Mouse (Mus musculus): Measurements from ENCODE around the gene Dis3l2. TPM values are rescaled to one million over a fixed set of nuclear protein-coding genes. Genes with fewer than 3 reads are reported as not detected.

Dis3l2 gene
- total RNA-seq, 1 experiment: 9.6 TPM

GRCm38 (mm10) chr1:86968261-86968964 is 264.8 kb downstream of the Dis3l2 start:
- in situ Hi-C loops (cut with MboI; ENCODE audit: low sequenced_read_pairs in 2 of 2, unreplicated experiment in 2 of 2): no loop called here
- no peak overlapping the region for H3K4me3 ChIP-seq (ENCODE audit: insufficient read depth in 1 of 2, low read depth in 1 of 2, low read length in 2 of 2, poor library complexity in 1 of 2, severe bottlenecking in 1 of 2)
- H3K4me1 ChIP-seq (ENCODE audit: control insufficient read depth in 2 of 2, insufficient read depth in 2 of 2, low read length in 2 of 2, poor library complexity in 1 of 2): no peaks in the 10 kb centered on the region
- H3K9ac ChIP-seq (ENCODE audit: insufficient read depth, low read depth, low read length, poor library complexity, severe bottlenecking): no peak overlapping the region
- no peak for TF ChIP-seq MAFK (IDR thresholded peaks at IDR 0.05; ENCODE audit: insufficient read depth, low read depth, low read length)
- H3K27ac ChIP-seq (ENCODE audit: insufficient read depth, low read depth, low read length, poor library complexity, severe bottlenecking): no peak overlapping the region
- H3K36me3 ChIP-seq (ENCODE audit: control insufficient read depth, insufficient read depth, low read length, poor library complexity, severe bottlenecking): no peaks in the 10 kb centered on the region
- DNase-seq (ENCODE audit: low read depth, low spot score): no peak
- H3K9me3 ChIP-seq (ENCODE audit: control insufficient read depth, insufficient read depth, low read depth, low read length): no peaks in the 10 kb centered on the region

GRCm38 (mm10) chr1:86969173-86969725 is 265.6 kb downstream of the Dis3l2 start:
- Histone ChIP-seq H3K9ac (ENCODE audit: insufficient read depth, low read depth, low read length, poor library complexity, severe bottlenecking) (no peak overlapping the region), H3K4me1 (ENCODE audit: control insufficient read depth in 2 of 2, insufficient read depth in 2 of 2, low read length in 2 of 2, poor library complexity in 1 of 2) (no peaks in the 10 kb centered on the region), H3K36me3 (ENCODE audit: control insufficient read depth, insufficient read depth, low read length, poor library complexity, severe bottlenecking) (no peaks in the 10 kb centered on the region), H3K27ac (ENCODE audit: insufficient read depth, low read depth, low read length, poor library complexity, severe bottlenecking) (no peak overlapping the region), H3K9me3 (ENCODE audit: control insufficient read depth, insufficient read depth, low read depth, low read length) (no peaks in the 10 kb centered on the region), H3K4me3 (ENCODE audit: insufficient read depth in 1 of 2, low read depth in 1 of 2, low read length in 2 of 2, poor library complexity in 1 of 2, severe bottlenecking in 1 of 2) (no peak overlapping the region)
- in situ Hi-C loops (cut with MboI; ENCODE audit: low sequenced_read_pairs in 2 of 2, unreplicated experiment in 2 of 2): no loop called here
- no peak for TF ChIP-seq HCFC1 (IDR thresholded peaks at IDR 0.05; ENCODE audit: borderline replicate concordance, insufficient read depth, low read length)
- TF ChIP-seq CHD2 (IDR thresholded peaks at IDR 0.05; ENCODE audit: low read depth, low read length): no peak
- TF ChIP-seq MAFK (IDR thresholded peaks at IDR 0.05; ENCODE audit: insufficient read depth, low read depth, low read length): no peak
- TF ChIP-seq ZC3H11A (IDR thresholded peaks at IDR 0.05; ENCODE audit: borderline replicate concordance, low read depth, low read length): no peak
- no peak for TF ChIP-seq ZNF384 (IDR thresholded peaks at IDR 0.05; ENCODE audit: low read depth, low read length)
- no peak for DNase-seq (ENCODE audit: low read depth, low spot score)

DNA sequence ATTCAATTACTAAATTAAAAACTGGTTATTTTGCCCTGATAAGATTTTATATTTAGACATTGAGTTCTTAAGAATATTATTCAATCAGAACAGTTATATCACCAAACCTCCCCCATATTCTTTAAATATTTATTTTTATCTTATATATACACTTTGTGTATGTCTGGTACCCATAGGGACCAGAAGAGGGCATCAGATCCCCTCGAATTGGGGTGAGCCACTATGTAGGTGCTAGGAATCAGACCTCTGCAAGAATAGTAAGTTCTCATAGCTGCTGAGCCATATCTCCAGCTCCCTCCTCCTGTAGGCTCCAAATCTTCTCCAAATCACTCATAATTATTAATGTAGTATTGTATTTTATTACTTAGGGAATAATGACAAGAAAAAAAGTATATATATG is 269.1 kb downstream of the Dis3l2 start:
- in situ Hi-C loops (cut with MboI; ENCODE audit: low sequenced_read_pairs in 2 of 2, unreplicated experiment in 2 of 2): no loop called here
- Histone ChIP-seq H3K4me1 (ENCODE audit: control insufficient read depth in 2 of 2, insufficient read depth in 2 of 2, low read length in 2 of 2, poor library complexity in 1 of 2) (no peaks in the 10 kb centered on the region), H3K9ac (ENCODE audit: insufficient read depth, low read depth, low read length, poor library complexity, severe bottlenecking) (no peak overlapping the region), H3K36me3 (ENCODE audit: control insufficient read depth, insufficient read depth, low read length, poor library complexity, severe bottlenecking) (no peaks in the 10 kb centered on the region), H3K27ac (ENCODE audit: insufficient read depth, low read depth, low read length, poor library complexity, severe bottlenecking) (no peak overlapping the region), H3K4me3 (ENCODE audit: insufficient read depth in 1 of 2, low read depth in 1 of 2, low read length in 2 of 2, poor library complexity in 1 of 2, severe bottlenecking in 1 of 2) (no peak overlapping the region), H3K9me3 (ENCODE audit: control insufficient read depth, insufficient read depth, low read depth, low read length) (no peaks in the 10 kb centered on the region)
- no peak for DNase-seq (ENCODE audit: low read depth, low spot score)
- no peak for TF ChIP-seq ZC3H11A (IDR thresholded peaks at IDR 0.05; ENCODE audit: borderline replicate concordance, low read depth, low read length)
- TF ChIP-seq ZNF384 (IDR thresholded peaks at IDR 0.05; ENCODE audit: low read depth, low read length): no peak
- no peak for TF ChIP-seq CHD2 (IDR thresholded peaks at IDR 0.05; ENCODE audit: low read depth, low read length)
- no peak for TF ChIP-seq MAFK (IDR thresholded peaks at IDR 0.05; ENCODE audit: insufficient read depth, low read depth, low read length)
- no peak for TF ChIP-seq HCFC1 (IDR thresholded peaks at IDR 0.05; ENCODE audit: borderline replicate concordance, insufficient read depth, low read length)

DNA sequence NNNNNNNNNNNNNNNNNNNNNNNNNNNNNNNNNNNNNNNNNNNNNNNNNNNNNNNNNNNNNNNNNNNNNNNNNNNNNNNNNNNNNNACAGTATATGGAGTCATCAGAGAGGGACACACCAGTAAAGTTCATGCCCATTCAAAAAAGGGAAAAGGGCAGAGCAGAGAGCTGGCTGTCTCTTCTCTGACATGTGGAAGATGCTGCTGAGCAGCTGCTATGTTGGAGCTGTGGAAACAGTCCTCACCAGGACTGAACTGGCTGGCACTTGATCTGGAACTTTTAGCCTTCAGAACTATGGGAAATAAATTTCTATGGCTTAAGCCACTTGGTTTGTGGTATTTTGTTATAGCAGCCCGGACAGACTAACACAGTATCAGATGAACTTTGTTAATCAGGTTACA is 273.4 kb downstream of the Dis3l2 start:
- no peak overlapping the region for H3K4me3 ChIP-seq (ENCODE audit: insufficient read depth in 1 of 2, low read depth in 1 of 2, low read length in 2 of 2, poor library complexity in 1 of 2, severe bottlenecking in 1 of 2)
- no peak overlapping the region for H3K27ac ChIP-seq (ENCODE audit: insufficient read depth, low read depth, low read length, poor library complexity, severe bottlenecking)
- DNase-seq (ENCODE audit: low read depth, low spot score): no peak
- H3K36me3 ChIP-seq (ENCODE audit: control insufficient read depth, insufficient read depth, low read length, poor library complexity, severe bottlenecking): no peaks in the 10 kb centered on the region
- H3K4me1 ChIP-seq (ENCODE audit: control insufficient read depth in 2 of 2, insufficient read depth in 2 of 2, low read length in 2 of 2, poor library complexity in 1 of 2): no peaks in the 10 kb centered on the region
- H3K9ac ChIP-seq (ENCODE audit: insufficient read depth, low read depth, low read length, poor library complexity, severe bottlenecking): no peak overlapping the region
- TF ChIP-seq MAFK (IDR thresholded peaks at IDR 0.05; ENCODE audit: insufficient read depth, low read depth, low read length) (no peak), CHD2 (IDR thresholded peaks at IDR 0.05; ENCODE audit: low read depth, low read length) (no peak)
- in situ Hi-C loops (cut with MboI; ENCODE audit: low sequenced_read_pairs in 2 of 2, unreplicated experiment in 2 of 2): no loop called here
- H3K9me3 ChIP-seq (ENCODE audit: control insufficient read depth, insufficient read depth, low read depth, low read length): no peaks in the 10 kb centered on the region

DNA sequence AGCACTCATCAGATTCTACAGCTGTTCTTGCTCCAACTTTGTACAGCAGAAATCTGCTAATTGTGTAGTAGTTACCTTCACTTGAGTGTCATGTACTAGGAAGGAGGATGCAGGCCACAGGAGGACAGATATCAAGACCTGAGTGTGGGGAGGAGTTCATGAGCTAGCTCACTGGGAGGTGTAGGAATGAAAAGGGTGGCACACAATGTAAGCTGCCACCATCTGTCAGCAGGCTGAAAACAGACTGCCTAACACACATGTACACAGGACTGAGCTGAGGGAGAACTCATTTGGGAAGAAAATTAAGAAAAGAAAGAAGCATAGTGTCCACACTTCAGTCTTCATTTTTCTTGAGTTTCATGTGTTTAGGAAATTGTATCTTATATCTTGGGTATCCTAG is 282.8 kb downstream of the Dis3l2 start:
- Histone ChIP-seq H3K9ac (ENCODE audit: insufficient read depth, low read depth, low read length, poor library complexity, severe bottlenecking) (no peak overlapping the region), H3K4me3 (ENCODE audit: insufficient read depth in 1 of 2, low read depth in 1 of 2, low read length in 2 of 2, poor library complexity in 1 of 2, severe bottlenecking in 1 of 2) (no peak overlapping the region), H3K4me1 (ENCODE audit: control insufficient read depth in 2 of 2, insufficient read depth in 2 of 2, low read length in 2 of 2, poor library complexity in 1 of 2) (no peaks in the 10 kb centered on the region), H3K9me3 (ENCODE audit: control insufficient read depth, insufficient read depth, low read depth, low read length) (no peaks in the 10 kb centered on the region), H3K36me3 (ENCODE audit: control insufficient read depth, insufficient read depth, low read length, poor library complexity, severe bottlenecking) (no peaks in the 10 kb centered on the region), H3K27ac (ENCODE audit: insufficient read depth, low read depth, low read length, poor library complexity, severe bottlenecking) (no peak overlapping the region)
- no peak for DNase-seq (ENCODE audit: low read depth, low spot score)
- in situ Hi-C loops (cut with MboI; ENCODE audit: low sequenced_read_pairs in 2 of 2, unreplicated experiment in 2 of 2): no loop called here
- TF ChIP-seq ZC3H11A (IDR thresholded peaks at IDR 0.05; ENCODE audit: borderline replicate concordance, low read depth, low read length) (no peak), ZNF384 (IDR thresholded peaks at IDR 0.05; ENCODE audit: low read depth, low read length) (no peak)

All from ES-E14 (cell line).